Mouse (Mus musculus) left cerebral cortex, adult 18-20 months (tissue): ENCODE results near the gene Peak1. TPM values are rescaled to one million over a fixed set of nuclear protein-coding genes. Genes with fewer than 3 reads are reported as not detected.

Source experiments
- DNase-seq, 2 experiments: peaks; one replicate each; pipeline ENCODE4 v3.0.0; 2021 to 2022; ENCODE audit warnings: low spot score in 2 of 2, mixed read lengths in 1 of 2
- total RNA-seq, 2 experiments: library from RNA; stranded (reverse); gene quantifications; 2 replicates each; pipeline ENCODE4 v1.2.3; 2021

Gene Peak1
- total RNA-seq, 2 experiments from 2014 or later, result 31.6 to 36.0 TPM

- DNase-seq, result no peak
These were observed 159.5 kb downstream of the Peak1 start for GRCm38 (mm10) chr9:56258261-56258790.

- no peak for DNase-seq
These were observed 160.5 kb downstream of the Peak1 start for GRCm38 (mm10) chr9:56257227-56258000.

- no peak for DNase-seq
These were observed 162.0 kb downstream of the Peak1 start for GRCm38 (mm10) chr9:56255676-56256432.

GRCm38 (mm10) chr9:56244336-56244735 is 173.5 kb downstream of the Peak1 start:
- no peak for DNase-seq

- no peak for DNase-seq
These were observed 174.0 kb downstream of the Peak1 start for GRCm38 (mm10) chr9:56243885-56244284.

- no peak for DNase-seq
These were observed 175.2 kb downstream of the Peak1 start for GRCm38 (mm10) chr9:56242686-56243085.

GRCm38 (mm10) chr9:56241076-56241475 is 176.8 kb downstream of the Peak1 start:
- DNase-seq, result no peak

- no peak for DNase-seq
These were observed 182.0 kb downstream of the Peak1 start for GRCm38 (mm10) chr9:56235871-56236298.

GRCm38 (mm10) chr9:56235281-56235680 is 182.6 kb downstream of the Peak1 start:
- no peak for DNase-seq

- no peak for DNase-seq
These were observed 183.3 kb downstream of the Peak1 start for GRCm38 (mm10) chr9:56234561-56234960.

- DNase-seq, result no peak
These were observed 184.6 kb downstream of the Peak1 start for GRCm38 (mm10) chr9:56233316-56233715.

GRCm38 (mm10) chr9:56230906-56231305 is 187.0 kb downstream of the Peak1 start:
- DNase-seq, result no peak

GRCm38 (mm10) chr9:56227626-56228025 is 190.2 kb downstream of the Peak1 start:
- DNase-seq, result no peak

GRCm38 (mm10) chr9:56223429-56224051 is 194.3 kb downstream of the Peak1 start:
- peak; percentile 77 for DNase-seq

GRCm38 (mm10) chr9:56218860-56219259 is 199.0 kb downstream of the Peak1 start:
- no peak for DNase-seq

GRCm38 (mm10) chr9:56218043-56218442 is 199.8 kb downstream of the Peak1 start:
- DNase-seq, result no peak

GRCm38 (mm10) chr9:56217386-56217785 is 200.5 kb downstream of the Peak1 start:
- peak in 1 of 2 experiments; percentile 12 for DNase-seq

GRCm38 (mm10) chr9:56213451-56214291 is 204.2 kb downstream of the Peak1 start:
- peak; percentile 38 to 68 for DNase-seq

GRCm38 (mm10) chr9:56208817-56209216 is 209.1 kb downstream of the Peak1 start:
- DNase-seq, result no peak

- DNase-seq, result no peak
These were observed 210.4 kb downstream of the Peak1 start for GRCm38 (mm10) chr9:56207516-56207915.

- DNase-seq, result no peak
These were observed 210.8 kb downstream of the Peak1 start for GRCm38 (mm10) chr9:56207083-56207482.
